Mouse (Mus musculus): ENCODE data around the gene 4933417A18Rik.

DNA sequence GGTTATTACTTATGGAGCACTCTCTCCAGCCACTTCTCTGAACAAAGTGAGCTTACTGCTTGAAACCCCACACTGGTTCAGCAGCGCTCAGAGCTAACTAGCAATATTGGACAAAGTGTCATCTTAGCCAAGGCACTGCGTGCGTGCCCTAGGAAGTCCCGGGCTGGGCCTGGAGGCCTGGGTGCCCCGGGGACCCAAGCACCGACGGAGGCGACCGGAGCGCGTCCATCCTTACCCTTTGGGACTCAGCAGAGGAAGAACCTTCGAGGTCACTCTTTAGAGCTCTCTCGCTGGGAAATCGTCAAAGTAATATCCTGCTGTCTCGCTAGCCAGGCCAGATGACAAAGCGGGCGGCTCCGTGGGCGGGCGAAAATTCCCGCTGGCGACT is 69.4 kb downstream of the 4933417A18Rik start:
- TF ChIP-seq CTCF (IDR thresholded peaks at IDR 0.05; ENCODE audit: borderline replicate concordance, extremely low read depth, insufficient read depth, insufficient read length): no peak
- no peak for TF ChIP-seq POLR2A (IDR thresholded peaks at IDR 0.05; ENCODE audit: borderline replicate concordance, extremely low read depth, insufficient read depth, insufficient read length, poor library complexity, severe bottlenecking)

Measured in brain, embryonic 14.5 days (tissue).